Mouse (Mus musculus) small intestine, adult 2 months (tissue): ENCODE results near the gene Gm614.

Source experiments
- CTCF ChIP-seq: fragments of 200-500 bp; IDR thresholded peaks from 2 replicates; pipeline ENCODE4 v1.5.1; 2012; ENCODE audit warnings: low read depth, mild to moderate bottlenecking, control low read depth, inconsistent platforms, low read length, moderate library complexity, mixed read lengths; ENCODE audit not compliant: insufficient replicate concordance, insufficient read length; ENCODE audit errors: extremely low read depth
- POLR2A ChIP-seq: fragments of 200-500 bp; IDR thresholded peaks from 2 replicates; pipeline ENCODE4 v1.6.1; 2012; ENCODE audit warnings: low read depth, mild to moderate bottlenecking, control low read depth, inconsistent platforms, low read length, moderate library complexity

DNA sequence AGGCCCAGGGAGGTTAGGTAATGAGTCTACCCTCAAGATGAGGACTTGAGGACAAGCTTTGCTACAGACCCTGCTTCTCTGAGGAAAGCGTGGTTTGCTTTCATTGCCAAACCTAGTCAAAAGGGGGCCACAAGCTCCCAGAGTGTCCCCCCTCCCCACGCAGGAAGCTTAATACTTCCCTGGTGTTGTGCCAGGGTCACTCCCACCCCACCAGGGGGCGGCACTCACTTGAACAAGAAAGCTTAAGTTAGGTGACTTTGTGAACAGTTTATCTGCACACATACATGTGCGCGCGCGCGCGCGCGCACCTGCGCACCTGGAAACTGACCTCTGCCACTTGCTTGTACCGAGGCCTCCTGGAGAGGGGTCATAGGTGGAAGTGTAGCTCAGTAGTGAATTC is 7.2 kb downstream of the Gm614 start:
- TF ChIP-seq POLR2A, result no peak
- TF ChIP-seq CTCF, result 0 out of 2 replicates have a peak, but pooled peaks have one; percentile 15
